Mouse (Mus musculus): ENCODE measurements around the gene Ndufs3. TPM values are rescaled to one million over a fixed set of nuclear protein-coding genes. Genes with fewer than 3 reads are reported as not detected.

The Ndufs3 gene
- total RNA-seq, 1 experiment, result 109 TPM

GRCm38 (mm10) chr2:90913671-90914070 lies 9.0 kb upstream of the Ndufs3 start:
- in situ Hi-C loops (cut with MboI; ENCODE audit: low sequenced_read_pairs in 2 of 2, unreplicated experiment in 2 of 2), result no loop called here
- no peak overlapping the region for H3K4me3 ChIP-seq (ENCODE audit: insufficient read depth in 1 of 2, low read depth in 1 of 2, low read length in 2 of 2, poor library complexity in 1 of 2, severe bottlenecking in 1 of 2)
- H3K36me3 ChIP-seq (ENCODE audit: control insufficient read depth, insufficient read depth, low read length, poor library complexity, severe bottlenecking), result peaks cover 15% of the 10 kb centered on the region
- H3K27ac ChIP-seq (ENCODE audit: insufficient read depth, low read depth, low read length, poor library complexity, severe bottlenecking), result no peak overlapping the region
- no peak overlapping the region for H3K9ac ChIP-seq (ENCODE audit: insufficient read depth, low read depth, low read length, poor library complexity, severe bottlenecking)
- no peak for DNase-seq (ENCODE audit: low read depth, low spot score)
- no peak for TF ChIP-seq ZC3H11A (IDR thresholded peaks at IDR 0.05; ENCODE audit: borderline replicate concordance, low read depth, low read length)
- H3K9me3 ChIP-seq (ENCODE audit: control insufficient read depth, insufficient read depth, low read depth, low read length), result no peaks in the 10 kb centered on the region
- H3K4me1 ChIP-seq (ENCODE audit: control insufficient read depth in 2 of 2, insufficient read depth in 2 of 2, low read length in 2 of 2, poor library complexity in 1 of 2), result no peaks in the 10 kb centered on the region

DNA sequence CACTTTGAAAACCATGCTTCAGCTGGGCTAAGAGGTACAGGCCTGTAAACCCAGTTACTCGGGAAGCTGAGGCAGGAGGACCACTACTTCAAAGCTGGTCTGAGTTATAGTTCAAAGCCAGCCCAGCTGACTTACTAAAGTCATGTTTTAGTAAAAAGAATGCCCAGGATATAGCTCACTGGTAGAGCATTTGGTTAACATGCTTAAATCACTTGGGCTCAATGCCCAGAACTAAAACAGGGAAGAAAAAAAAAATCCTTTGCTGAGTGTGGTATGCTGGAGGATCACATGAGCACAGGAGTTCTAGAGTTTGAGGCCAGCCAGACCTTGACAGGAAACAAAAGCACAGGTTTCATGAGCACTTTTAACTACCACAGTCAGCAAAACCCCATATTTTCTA lies 7.0 kb upstream of the Ndufs3 start:
- Histone ChIP-seq H3K36me3 (ENCODE audit: control insufficient read depth, insufficient read depth, low read length, poor library complexity, severe bottlenecking) (peaks cover 18% of the 10 kb centered on the region), H3K27ac (ENCODE audit: insufficient read depth, low read depth, low read length, poor library complexity, severe bottlenecking) (no peak overlapping the region), H3K4me1 (ENCODE audit: control insufficient read depth in 2 of 2, insufficient read depth in 2 of 2, low read length in 2 of 2, poor library complexity in 1 of 2) (no peaks in the 10 kb centered on the region), H3K9me3 (ENCODE audit: control insufficient read depth, insufficient read depth, low read depth, low read length) (no peaks in the 10 kb centered on the region), H3K9ac (ENCODE audit: insufficient read depth, low read depth, low read length, poor library complexity, severe bottlenecking) (no peak overlapping the region), H3K4me3 (ENCODE audit: insufficient read depth in 1 of 2, low read depth in 1 of 2, low read length in 2 of 2, poor library complexity in 1 of 2, severe bottlenecking in 1 of 2) (no peak overlapping the region)
- no peak for DNase-seq (ENCODE audit: low read depth, low spot score)
- TF ChIP-seq ZNF384 (IDR thresholded peaks at IDR 0.05; ENCODE audit: low read depth, low read length), result no peak
- no peak for TF ChIP-seq MAFK (IDR thresholded peaks at IDR 0.05; ENCODE audit: insufficient read depth, low read depth, low read length)
- no peak for TF ChIP-seq ZC3H11A (IDR thresholded peaks at IDR 0.05; ENCODE audit: borderline replicate concordance, low read depth, low read length)
- TF ChIP-seq CHD2 (IDR thresholded peaks at IDR 0.05; ENCODE audit: low read depth, low read length), result no peak
- TF ChIP-seq HCFC1 (IDR thresholded peaks at IDR 0.05; ENCODE audit: borderline replicate concordance, insufficient read depth, low read length), result no peak
- in situ Hi-C loops (cut with MboI; ENCODE audit: low sequenced_read_pairs in 2 of 2, unreplicated experiment in 2 of 2), result no loop called here

DNA sequence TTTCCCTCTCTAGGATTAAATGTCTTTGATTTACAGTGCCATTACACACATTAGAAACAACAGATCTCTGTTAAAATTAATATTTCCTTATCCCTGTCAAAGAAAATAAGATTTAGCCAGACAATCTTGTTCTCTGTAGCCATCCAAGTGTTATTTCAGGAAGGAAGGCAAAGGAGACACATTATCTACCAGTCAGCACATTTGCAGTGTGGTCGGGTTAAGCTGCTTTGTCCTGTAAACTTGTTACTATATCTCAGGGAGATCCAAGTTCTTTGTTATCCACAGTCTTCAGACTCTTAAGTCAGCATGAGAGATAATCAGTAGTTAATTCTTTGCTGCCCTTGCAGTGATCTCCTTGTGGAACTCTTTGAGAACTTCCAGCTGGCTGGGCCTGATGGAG lies 6.2 kb upstream of the Ndufs3 start:
- no peaks in the 10 kb centered on the region for H3K4me1 ChIP-seq (ENCODE audit: control insufficient read depth in 2 of 2, insufficient read depth in 2 of 2, low read length in 2 of 2, poor library complexity in 1 of 2)
- peaks cover 18% of the 10 kb centered on the region for H3K36me3 ChIP-seq (ENCODE audit: control insufficient read depth, insufficient read depth, low read length, poor library complexity, severe bottlenecking)
- H3K9me3 ChIP-seq (ENCODE audit: control insufficient read depth, insufficient read depth, low read depth, low read length), result no peaks in the 10 kb centered on the region
- TF ChIP-seq ZC3H11A (IDR thresholded peaks at IDR 0.05; ENCODE audit: borderline replicate concordance, low read depth, low read length) (no peak), HCFC1 (IDR thresholded peaks at IDR 0.05; ENCODE audit: borderline replicate concordance, insufficient read depth, low read length) (no peak)
- H3K9ac ChIP-seq (ENCODE audit: insufficient read depth, low read depth, low read length, poor library complexity, severe bottlenecking), result no peak overlapping the region
- DNase-seq (ENCODE audit: low read depth, low spot score), result no peak
- no peak overlapping the region for H3K27ac ChIP-seq (ENCODE audit: insufficient read depth, low read depth, low read length, poor library complexity, severe bottlenecking)
- no peak overlapping the region for H3K4me3 ChIP-seq (ENCODE audit: insufficient read depth in 1 of 2, low read depth in 1 of 2, low read length in 2 of 2, poor library complexity in 1 of 2, severe bottlenecking in 1 of 2)
- in situ Hi-C loops (cut with MboI; ENCODE audit: low sequenced_read_pairs in 2 of 2, unreplicated experiment in 2 of 2), result no loop called here

DNA sequence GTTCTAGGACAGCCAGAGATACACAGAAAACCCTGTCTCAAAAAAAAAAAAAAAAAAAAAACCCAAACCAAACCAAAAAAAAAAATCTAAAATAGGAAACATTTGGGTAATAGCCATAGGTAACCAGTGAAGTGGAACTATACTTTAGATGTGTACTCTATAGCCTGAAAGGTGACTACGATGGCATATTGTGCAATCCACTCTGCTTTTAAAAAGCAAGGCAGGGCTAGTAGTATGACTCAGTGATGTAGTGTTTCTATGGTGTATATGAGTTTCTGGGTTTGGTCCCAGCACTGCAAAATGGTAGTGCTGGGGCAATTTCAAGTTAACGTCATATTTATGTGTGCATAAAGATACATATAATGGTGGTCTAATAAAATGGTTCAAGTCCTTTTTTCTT lies 2.1 kb upstream of the Ndufs3 start:
- in situ Hi-C loops (cut with MboI; ENCODE audit: low sequenced_read_pairs in 2 of 2, unreplicated experiment in 2 of 2), result no loop called here
- Histone ChIP-seq H3K4me3 (ENCODE audit: insufficient read depth in 1 of 2, low read depth in 1 of 2, low read length in 2 of 2, poor library complexity in 1 of 2, severe bottlenecking in 1 of 2) (no peak overlapping the region), H3K9ac (ENCODE audit: insufficient read depth, low read depth, low read length, poor library complexity, severe bottlenecking) (no peak overlapping the region), H3K4me1 (ENCODE audit: control insufficient read depth in 2 of 2, insufficient read depth in 2 of 2, low read length in 2 of 2, poor library complexity in 1 of 2) (0 out of 4 replicates have a peak, but pooled peaks cover 0 to 2% of the 10 kb centered on the region in 2 experiments), H3K9me3 (ENCODE audit: control insufficient read depth, insufficient read depth, low read depth, low read length) (no peaks in the 10 kb centered on the region), H3K27ac (ENCODE audit: insufficient read depth, low read depth, low read length, poor library complexity, severe bottlenecking) (no peak overlapping the region), H3K36me3 (ENCODE audit: control insufficient read depth, insufficient read depth, low read length, poor library complexity, severe bottlenecking) (peaks cover 22% of the 10 kb centered on the region)
- DNase-seq (ENCODE audit: low read depth, low spot score), result no peak
- no peak for TF ChIP-seq HCFC1 (IDR thresholded peaks at IDR 0.05; ENCODE audit: borderline replicate concordance, insufficient read depth, low read length)
- TF ChIP-seq MAFK (IDR thresholded peaks at IDR 0.05; ENCODE audit: insufficient read depth, low read depth, low read length), result no peak
- no peak for TF ChIP-seq ZNF384 (IDR thresholded peaks at IDR 0.05; ENCODE audit: low read depth, low read length)
- no peak for TF ChIP-seq ZC3H11A (IDR thresholded peaks at IDR 0.05; ENCODE audit: borderline replicate concordance, low read depth, low read length)
- TF ChIP-seq CHD2 (IDR thresholded peaks at IDR 0.05; ENCODE audit: low read depth, low read length), result no peak

GRCm38 (mm10) chr2:90904856-90905224 lies 213 bp upstream of the Ndufs3 start:
- Histone ChIP-seq H3K9me3 (ENCODE audit: control insufficient read depth, insufficient read depth, low read depth, low read length) (no peaks in the 10 kb centered on the region), H3K4me1 (ENCODE audit: control insufficient read depth in 2 of 2, insufficient read depth in 2 of 2, low read length in 2 of 2, poor library complexity in 1 of 2) (0 out of 4 replicates have a peak, but pooled peaks cover 0 to 2% of the 10 kb centered on the region in 2 experiments), H3K27ac (ENCODE audit: insufficient read depth, low read depth, low read length, poor library complexity, severe bottlenecking) (no peak overlapping the region), H3K9ac (ENCODE audit: insufficient read depth, low read depth, low read length, poor library complexity, severe bottlenecking) (peak overlapping the region; percentile 86), H3K36me3 (ENCODE audit: control insufficient read depth, insufficient read depth, low read length, poor library complexity, severe bottlenecking) (peaks cover 23% of the 10 kb centered on the region), H3K4me3 (ENCODE audit: insufficient read depth in 1 of 2, low read depth in 1 of 2, low read length in 2 of 2, poor library complexity in 1 of 2, severe bottlenecking in 1 of 2) (peak overlapping the region; percentile 86 to 90)
- TF ChIP-seq ZC3H11A (IDR thresholded peaks at IDR 0.05; ENCODE audit: borderline replicate concordance, low read depth, low read length) (no peak), HCFC1 (IDR thresholded peaks at IDR 0.05; ENCODE audit: borderline replicate concordance, insufficient read depth, low read length) (no peak), ZNF384 (IDR thresholded peaks at IDR 0.05; ENCODE audit: low read depth, low read length) (no peak), MAFK (IDR thresholded peaks at IDR 0.05; ENCODE audit: insufficient read depth, low read depth, low read length) (no peak), CHD2 (IDR thresholded peaks at IDR 0.05; ENCODE audit: low read depth, low read length) (no peak)
- DNase-seq (ENCODE audit: low read depth, low spot score), result peak; percentile 46
- in situ Hi-C loops (cut with MboI; ENCODE audit: low sequenced_read_pairs in 2 of 2, unreplicated experiment in 2 of 2), result no loop called here

Measured in ES-E14 (cell line).